Mouse (Mus musculus): ENCODE measurements around the gene Srpx. TPM values are rescaled to one million over a fixed set of nuclear protein-coding genes. Genes with fewer than 3 reads are reported as not detected.

Srpx gene
- polyA plus RNA-seq, 1 experiment from 2014 or later: 76.7 TPM

DNA sequence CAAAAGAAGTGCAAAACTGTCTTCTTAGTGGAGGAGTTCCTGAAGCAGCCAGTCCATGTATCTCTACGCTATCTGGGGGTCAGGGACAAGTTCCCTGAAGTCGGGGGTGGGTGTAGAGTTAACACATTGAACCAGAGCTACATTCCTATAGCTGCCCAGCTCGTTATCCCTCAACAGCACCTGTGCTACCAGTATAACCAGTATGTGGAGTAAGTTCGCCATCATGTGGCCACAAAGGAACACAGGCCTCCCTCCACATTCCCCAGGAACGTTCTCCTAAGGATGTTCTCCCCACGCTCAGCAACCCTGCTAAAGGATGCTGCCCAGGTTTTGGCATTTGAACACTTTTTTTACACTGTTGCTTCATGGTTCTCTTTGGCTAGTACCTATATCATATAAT is 46.8 kb downstream of the Srpx start:
- no peaks in the 10 kb centered on the region for H3K36me3 ChIP-seq
- H3K9ac ChIP-seq: no peak overlapping the region
- H3K4me2 ChIP-seq: no peak overlapping the region
- H3K9me3 ChIP-seq: no peaks in the 10 kb centered on the region
- H3K27me3 ChIP-seq: no peaks in the 10 kb centered on the region
- no peak overlapping the region for H3K4me3 ChIP-seq
- no peak overlapping the region for H3K27ac ChIP-seq
- H3K4me1 ChIP-seq: no peaks in the 10 kb centered on the region
- 25% methylated on average over 6 of the region's 6 CpGs for WGBS
- ATAC-seq (ENCODE audit: insufficient number of reproducible peaks, low FRiP score, low TSS enrichment, low read depth): no peak

DNA sequence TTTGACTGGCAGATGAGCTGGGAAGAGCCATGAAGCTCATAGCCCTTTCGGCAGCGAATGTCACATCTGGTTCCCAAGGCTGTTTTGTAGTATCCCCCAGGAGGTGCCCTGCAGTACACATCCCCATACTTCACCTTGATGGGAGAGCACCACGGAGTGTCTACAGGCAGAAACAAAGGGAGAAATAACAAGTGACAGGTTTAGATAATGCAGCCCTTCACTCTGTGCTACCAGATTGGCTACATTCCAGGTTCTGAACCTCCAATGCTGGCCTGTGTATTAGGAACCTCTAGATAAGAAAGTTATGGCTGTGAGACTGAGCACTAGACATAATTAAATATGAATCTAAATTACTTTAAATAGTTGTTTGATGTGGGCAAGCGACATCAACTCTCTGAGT is 48.1 kb downstream of the Srpx start:
- no peaks in the 10 kb centered on the region for H3K36me3 ChIP-seq
- no peak for ATAC-seq (ENCODE audit: insufficient number of reproducible peaks, low FRiP score, low TSS enrichment, low read depth)
- H3K4me3 ChIP-seq: no peak overlapping the region
- no peak overlapping the region for H3K27ac ChIP-seq
- no peaks in the 10 kb centered on the region for H3K27me3 ChIP-seq
- no peak overlapping the region for H3K4me2 ChIP-seq
- no peak overlapping the region for H3K9ac ChIP-seq
- 73% methylated on average over 4 of the region's 4 CpGs for WGBS
- no peaks in the 10 kb centered on the region for H3K9me3 ChIP-seq
- no peaks in the 10 kb centered on the region for H3K4me1 ChIP-seq

DNA sequence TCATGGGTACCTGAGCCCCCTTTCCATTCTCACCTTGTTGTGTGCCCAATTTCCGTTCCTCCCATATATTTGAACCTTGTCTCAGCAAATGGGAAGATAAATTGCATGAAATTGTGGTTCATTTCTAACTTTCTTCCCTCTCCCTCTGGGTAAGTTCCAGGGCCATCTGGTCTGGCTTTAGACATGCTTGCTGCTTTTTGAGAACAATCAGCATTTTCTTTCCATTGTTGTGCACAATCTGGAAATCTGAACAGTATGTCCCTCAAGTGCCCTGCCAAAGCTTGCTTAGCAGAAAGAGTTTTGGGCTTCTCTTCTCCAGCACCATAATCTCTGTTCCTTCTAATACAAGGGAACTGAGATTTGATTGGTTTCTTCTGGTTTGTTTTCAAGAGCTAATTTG is 53.7 kb downstream of the Srpx start:
- Histone ChIP-seq H3K4me1 (no peaks in the 10 kb centered on the region), H3K4me2 (no peak overlapping the region), H3K36me3 (no peaks in the 10 kb centered on the region), H3K4me3 (no peak overlapping the region), H3K9me3 (no peaks in the 10 kb centered on the region), H3K27me3 (no peaks in the 10 kb centered on the region), H3K9ac (no peak overlapping the region), H3K27ac (no peak overlapping the region)
- ATAC-seq (ENCODE audit: insufficient number of reproducible peaks, low FRiP score, low TSS enrichment, low read depth): no peak
- WGBS: 66% methylated on average over 1 of the region's 1 CpGs

DNA sequence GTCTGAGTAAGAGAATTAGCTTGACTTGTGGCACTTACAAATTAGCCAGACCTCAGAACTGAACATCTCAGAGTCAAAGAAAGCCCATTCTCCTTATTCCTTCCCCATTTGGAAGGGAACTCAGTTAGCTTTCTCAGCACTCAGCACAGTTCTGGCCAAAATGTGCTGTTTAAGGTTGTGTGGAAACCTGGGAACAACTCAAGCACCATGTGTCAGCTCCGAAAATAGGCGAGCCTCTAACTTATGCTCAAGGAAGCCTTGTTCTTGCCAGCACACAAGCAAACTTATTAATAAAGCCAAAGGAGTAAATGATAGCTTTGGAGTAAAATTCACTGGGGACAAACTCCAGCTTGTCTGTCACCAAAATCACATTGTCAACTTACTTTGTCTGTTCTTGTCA is 54.1 kb downstream of the Srpx start:
- 69% methylated on average over 2 of the region's 2 CpGs for WGBS
- ATAC-seq (ENCODE audit: insufficient number of reproducible peaks, low FRiP score, low TSS enrichment, low read depth): no peak
- no peak overlapping the region for H3K27ac ChIP-seq

DNA sequence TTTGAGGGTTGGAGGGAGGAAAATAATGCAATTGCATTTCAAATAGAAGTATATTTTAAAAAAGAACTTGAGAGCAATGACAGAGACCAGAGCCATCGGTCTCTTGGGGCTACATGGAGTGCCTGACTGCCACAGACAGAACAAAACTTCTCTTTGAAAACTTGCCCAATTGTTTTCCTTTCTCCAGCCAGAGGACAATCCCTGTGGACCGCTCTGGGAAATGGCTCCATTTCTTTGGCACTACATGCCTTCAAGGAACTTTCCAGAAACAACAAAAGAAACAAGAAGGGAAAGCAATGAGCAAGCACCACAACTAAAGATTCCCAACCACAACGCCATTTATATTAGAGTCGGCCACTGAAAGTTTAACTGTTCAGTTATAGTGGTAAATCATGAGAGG is 55.3 kb downstream of the Srpx start:
- Histone ChIP-seq H3K27me3 (no peaks in the 10 kb centered on the region), H3K27ac (no peak overlapping the region), H3K36me3 (no peaks in the 10 kb centered on the region), H3K4me1 (no peaks in the 10 kb centered on the region), H3K4me2 (no peak overlapping the region), H3K4me3 (no peak overlapping the region), H3K9ac (no peak overlapping the region), H3K9me3 (no peaks in the 10 kb centered on the region)
- no peak for ATAC-seq (ENCODE audit: insufficient number of reproducible peaks, low FRiP score, low TSS enrichment, low read depth)
- WGBS: 85% methylated on average over 4 of the region's 4 CpGs

More for the DNA sequence above, 54.1 kb downstream of the Srpx start:
- Histone ChIP-seq H3K9ac (no peak overlapping the region), H3K27me3 (no peaks in the 10 kb centered on the region), H3K9me3 (no peaks in the 10 kb centered on the region), H3K36me3 (no peaks in the 10 kb centered on the region), H3K4me1 (no peaks in the 10 kb centered on the region), H3K4me3 (no peak overlapping the region), H3K4me2 (no peak overlapping the region)

DNA sequence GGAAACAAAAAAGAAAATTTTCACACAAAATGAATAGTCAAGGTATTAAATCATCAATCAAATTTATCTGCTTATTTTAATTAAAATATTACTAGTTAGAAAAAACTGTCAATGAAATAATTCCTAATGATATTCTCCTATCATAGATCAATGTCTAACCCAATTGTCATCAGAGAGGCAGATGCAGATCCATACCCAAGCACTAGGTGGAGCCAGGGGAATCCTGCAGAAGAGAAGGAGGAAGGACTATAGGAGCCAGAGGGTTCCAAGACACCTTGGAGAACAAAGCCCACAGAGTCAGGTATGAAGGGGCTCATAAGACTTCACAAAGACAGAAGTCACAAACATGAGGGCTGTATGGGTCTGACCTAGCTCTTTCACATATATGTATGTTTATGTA is 82.8 kb downstream of the Srpx start:
- Histone ChIP-seq H3K9ac (no peak overlapping the region), H3K4me2 (no peak overlapping the region), H3K27me3 (no peaks in the 10 kb centered on the region), H3K4me1 (no peaks in the 10 kb centered on the region), H3K36me3 (no peaks in the 10 kb centered on the region), H3K27ac (no peak overlapping the region), H3K4me3 (no peak overlapping the region), H3K9me3 (no peaks in the 10 kb centered on the region)
- ATAC-seq (ENCODE audit: insufficient number of reproducible peaks, low FRiP score, low TSS enrichment, low read depth): no peak

DNA sequence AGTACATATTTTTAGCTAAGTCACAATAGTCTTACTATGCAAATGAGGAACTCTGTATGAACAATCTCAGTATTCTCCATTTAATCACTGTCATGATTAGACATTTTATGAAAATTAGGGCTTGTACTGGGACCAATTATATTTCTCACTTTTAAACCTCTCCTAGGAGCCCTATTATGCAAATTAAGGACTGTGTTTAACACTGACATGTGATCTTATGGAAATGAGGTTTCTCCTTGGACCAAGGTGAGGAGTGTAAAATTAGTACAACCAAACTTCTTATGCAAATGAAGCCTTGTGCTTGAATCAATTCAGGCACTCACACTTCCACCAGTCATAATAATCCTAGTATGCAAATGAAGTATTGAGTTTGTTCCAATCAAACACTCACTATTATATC is 107.3 kb downstream of the Srpx start:
- ATAC-seq (ENCODE audit: insufficient number of reproducible peaks, low FRiP score, low TSS enrichment, low read depth): no peak
- no peak overlapping the region for H3K4me3 ChIP-seq
- no peak overlapping the region for H3K27ac ChIP-seq
- no peak overlapping the region for H3K9ac ChIP-seq
- H3K4me2 ChIP-seq: no peak overlapping the region
- no peaks in the 10 kb centered on the region for H3K36me3 ChIP-seq
- no peaks in the 10 kb centered on the region for H3K27me3 ChIP-seq
- H3K4me1 ChIP-seq: no peaks in the 10 kb centered on the region
- no peaks in the 10 kb centered on the region for H3K9me3 ChIP-seq

DNA sequence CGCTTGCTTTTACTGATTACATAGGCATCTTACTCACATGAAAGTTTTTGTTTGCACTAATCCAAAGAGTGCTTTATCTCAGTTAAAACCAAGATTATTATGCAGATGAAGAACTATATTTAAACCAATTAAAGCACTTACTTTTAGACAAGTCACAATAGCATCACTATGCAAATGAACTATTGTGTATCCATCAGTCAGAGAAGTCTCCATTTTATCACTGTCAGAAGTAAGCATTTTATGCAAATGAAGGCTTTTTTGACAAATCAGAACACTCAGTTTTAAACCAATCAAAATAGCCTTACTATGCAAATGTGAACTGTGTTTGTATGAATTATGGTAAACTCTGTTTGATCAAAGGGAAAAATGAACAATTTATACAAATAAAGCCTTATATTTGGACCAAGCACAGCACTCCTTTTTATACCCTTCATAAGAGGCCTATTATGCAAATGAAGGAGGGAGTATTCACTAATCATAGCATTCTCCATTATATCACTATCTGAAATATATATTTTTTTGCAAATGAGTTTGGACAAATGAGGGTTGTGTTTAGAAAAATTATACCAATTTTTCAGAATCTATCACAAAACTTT is 109.7 kb downstream of the Srpx start:
- H3K27ac ChIP-seq: no peak overlapping the region
- no peak overlapping the region for H3K4me3 ChIP-seq
- no peak overlapping the region for H3K4me2 ChIP-seq
- whole genome bisulfite sequencing: 92% methylated on average over 1 of the region's 1 CpGs
- H3K9ac ChIP-seq: no peak overlapping the region
- no peaks in the 10 kb centered on the region for H3K27me3 ChIP-seq
- H3K36me3 ChIP-seq: no peaks in the 10 kb centered on the region
- no peaks in the 10 kb centered on the region for H3K9me3 ChIP-seq
- no peak for ATAC-seq (ENCODE audit: insufficient number of reproducible peaks, low FRiP score, low TSS enrichment, low read depth)
- H3K4me1 ChIP-seq: no peaks in the 10 kb centered on the region

DNA sequence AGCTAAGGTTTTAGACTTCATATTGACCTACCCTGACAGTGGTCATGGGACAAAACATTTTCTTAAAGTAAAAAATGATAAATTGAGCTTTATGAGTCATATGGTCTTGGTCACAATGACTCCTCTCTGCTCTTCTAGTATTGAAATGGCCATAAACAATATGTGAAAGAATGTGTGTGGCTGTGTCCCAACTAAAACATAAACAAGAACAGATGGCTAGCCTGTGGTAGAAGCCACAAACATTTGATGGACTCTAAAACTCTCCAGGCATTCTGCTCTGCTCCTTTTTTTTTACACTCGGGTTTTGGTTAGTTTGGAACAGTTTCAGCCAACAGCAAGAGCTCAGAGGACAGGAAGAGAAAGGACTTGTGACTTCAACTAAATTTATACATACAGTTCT is 111.6 kb downstream of the Srpx start:
- WGBS: 36% methylated on average over 1 of the region's 1 CpGs

DNA sequence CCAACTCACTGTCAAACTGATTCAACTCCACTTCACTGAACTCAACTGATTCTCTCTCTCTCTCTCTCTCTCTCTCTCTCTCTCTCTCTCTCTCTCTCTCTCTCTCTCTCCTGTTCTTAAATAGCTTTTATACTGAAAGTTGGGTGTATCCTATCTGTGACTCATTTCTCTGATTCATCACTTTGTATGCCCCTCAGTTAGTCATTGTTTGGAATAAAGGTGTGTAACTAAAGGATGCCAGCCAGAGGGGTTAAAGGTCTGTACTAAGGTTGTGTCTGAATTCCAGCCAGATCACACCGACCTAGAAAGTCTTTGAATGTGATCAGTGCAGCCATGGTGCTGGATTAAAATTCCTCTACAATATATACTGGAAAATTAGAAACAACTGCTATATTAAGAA is 116.8 kb downstream of the Srpx start:
- no peak overlapping the region for H3K27ac ChIP-seq
- H3K4me1 ChIP-seq: no peaks in the 10 kb centered on the region
- no peaks in the 10 kb centered on the region for H3K9me3 ChIP-seq
- H3K27me3 ChIP-seq: no peaks in the 10 kb centered on the region
- 56% methylated on average over 1 of the region's 1 CpGs for WGBS
- no peak for ATAC-seq (ENCODE audit: insufficient number of reproducible peaks, low FRiP score, low TSS enrichment, low read depth)
- no peak overlapping the region for H3K9ac ChIP-seq
- no peaks in the 10 kb centered on the region for H3K36me3 ChIP-seq
- no peak overlapping the region for H3K4me3 ChIP-seq
- no peak overlapping the region for H3K4me2 ChIP-seq

More for the DNA sequence above, 111.6 kb downstream of the Srpx start:
- no peak overlapping the region for H3K4me2 ChIP-seq
- no peaks in the 10 kb centered on the region for H3K36me3 ChIP-seq
- no peak overlapping the region for H3K4me3 ChIP-seq
- H3K27me3 ChIP-seq: no peaks in the 10 kb centered on the region
- no peak overlapping the region for H3K27ac ChIP-seq
- H3K9ac ChIP-seq: no peak overlapping the region
- ATAC-seq (ENCODE audit: insufficient number of reproducible peaks, low FRiP score, low TSS enrichment, low read depth): no peak
- no peaks in the 10 kb centered on the region for H3K9me3 ChIP-seq
- H3K4me1 ChIP-seq: no peaks in the 10 kb centered on the region

Other genes starting within 250 kb of the Srpx start
- 0.62 and 1.00 TPM in 2 replicates for gene Sytl5, start 232.1 kb downstream of the Srpx start, polyA plus RNA-seq (2015; fragmentation: Nextera tagmentation; extraction: Ambion mirVana)
- gene Rpgr, start 99.2 kb upstream of the Srpx start, polyA plus RNA-seq (2015; fragmentation: Nextera tagmentation; extraction: Ambion mirVana): 9.5 and 10.0 TPM in 2 replicates
- gene Otc, start 134.6 kb upstream of the Srpx start, polyA plus RNA-seq (2015; fragmentation: Nextera tagmentation; extraction: Ambion mirVana): not detected in 2 replicates

Measured in limb, embryonic 15.5 days (tissue).